Mouse (Mus musculus) embryonic facial prominence, embryonic 15.5 days (tissue): ENCODE measurements around the gene Tert. TPM values are rescaled to one million over a fixed set of nuclear protein-coding genes. Genes with fewer than 3 reads are reported as not detected.

Experiments used
- ATAC-seq: fragments of 200-750 bp; cut with Nextera tagmentation; 2 replicates; pipeline ENCODE4 v1.8.0; 2017; ENCODE audit warnings: low read depth, moderate TSS enrichment; ENCODE audit not compliant: insufficient number of reproducible peaks, low FRiP score, low TSS enrichment
- H3K27ac ChIP-seq: fragments of 300-500 bp; sonication (generic); replicated peaks from 2 replicates; pipeline ENCODE4 v1.5.1; 2015; ENCODE audit warnings: mild to moderate bottlenecking, inconsistent platforms
- H3K27me3 ChIP-seq: fragments of 300-500 bp; sonication (generic); 2 replicates; pipeline ENCODE4 v1.6.1; 2015; ENCODE audit warnings: inconsistent platforms
- H3K36me3 ChIP-seq: fragments of 300-500 bp; sonication (generic); 2 replicates; pipeline ENCODE4 v1.6.1; 2015; ENCODE audit warnings: mild to moderate bottlenecking, inconsistent platforms
- H3K4me1 ChIP-seq: fragments of 300-500 bp; sonication (generic); 2 replicates; pipeline ENCODE4 v1.6.1; 2015; ENCODE audit warnings: inconsistent platforms
- H3K4me2 ChIP-seq: fragments of 300-500 bp; sonication (generic); replicated peaks from 2 replicates; pipeline ENCODE4 v1.6.1; 2015; ENCODE audit warnings: mild to moderate bottlenecking, inconsistent platforms
- H3K4me3 ChIP-seq: fragments of 300-500 bp; sonication (generic); replicated peaks from 2 replicates; pipeline ENCODE4 v1.5.1; 2015; ENCODE audit warnings: mild to moderate bottlenecking, inconsistent platforms
- H3K9ac ChIP-seq: fragments of 300-500 bp; sonication (generic); 2 replicates; pipeline ENCODE4 v1.6.1; 2015; ENCODE audit warnings: inconsistent platforms
- H3K9me3 ChIP-seq: fragments of 300-500 bp; sonication (generic); replicated peaks from 2 replicates; pipeline ENCODE4 v1.6.1; 2016; ENCODE audit warnings: inconsistent platforms
- WGBS: fragments of 180-500 bp; shearing (Covaris S2); methylation state at CpG from one replicate; pipeline ENCODE4 v1.1.7; 2015; 5-methylcytosine and 5-hydroxymethylcytosine counted together
- polyA plus RNA-seq: library from polyadenylated mRNA; unstranded; fragments of >200 nt; fragmentation: Nextera tagmentation; extraction: Ambion mirVana; gene quantifications from 2 replicates; pipeline ENCODE4 v1.2.1, GENCODE M21; 2015

The Tert gene
- polyA plus RNA-seq, 1 experiment from 2014 or later = 4.9 TPM

DNA sequence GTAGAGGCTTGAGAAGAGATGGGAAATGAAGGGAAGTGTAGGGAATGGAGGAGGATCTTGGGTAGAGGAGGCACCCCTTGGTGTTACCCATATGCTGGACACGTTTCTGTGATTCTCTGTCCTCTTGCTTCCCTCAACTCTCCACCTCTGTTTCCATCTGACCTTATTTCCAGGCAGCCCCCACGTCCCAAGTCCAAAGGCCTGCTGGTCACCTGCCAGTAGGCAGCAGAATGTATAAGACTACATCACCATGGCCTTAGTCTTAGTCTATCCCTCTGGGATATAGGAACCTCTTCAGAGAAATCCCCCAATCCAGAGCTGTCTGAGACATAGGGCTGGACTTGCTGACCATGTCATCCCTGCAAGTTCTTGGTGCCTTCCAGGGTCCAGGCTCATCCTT lies 52.6 kb downstream of the Tert start:
- Histone ChIP-seq H3K36me3 (no peaks in the 10 kb centered on the region), H3K27me3 (no peaks in the 10 kb centered on the region), H3K27ac (no peak overlapping the region), H3K4me1 (no peaks in the 10 kb centered on the region), H3K4me3 (no peak overlapping the region), H3K9me3 (no peaks in the 10 kb centered on the region), H3K4me2 (no peak overlapping the region), H3K9ac (no peak overlapping the region)
- no peak for ATAC-seq
- 51% methylated on average over 2 of the region's 2 CpGs for WGBS

DNA sequence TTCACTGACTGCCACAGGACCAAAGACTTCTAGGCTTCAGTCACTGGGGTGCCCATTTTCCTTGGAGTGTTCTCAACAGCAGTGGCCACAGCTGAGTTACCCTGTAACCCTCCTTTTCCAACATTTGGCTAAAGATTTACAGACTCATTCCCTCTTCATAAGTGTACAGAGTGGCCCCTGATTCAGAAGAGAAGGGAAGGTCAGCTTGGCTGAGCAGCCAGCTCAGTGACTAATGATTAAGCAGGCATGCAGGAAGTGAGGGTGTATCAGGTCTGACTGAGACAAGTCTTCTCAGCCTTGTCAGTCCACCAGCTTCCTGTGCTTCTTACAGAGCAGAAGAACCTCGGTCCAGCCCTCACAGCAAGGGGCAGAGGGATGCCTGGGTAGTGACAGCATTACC lies 53.7 kb downstream of the Tert start:
- Histone ChIP-seq H3K4me3 (no peak overlapping the region), H3K4me2 (no peak overlapping the region), H3K9me3 (no peaks in the 10 kb centered on the region), H3K27me3 (no peaks in the 10 kb centered on the region), H3K9ac (no peak overlapping the region), H3K4me1 (no peaks in the 10 kb centered on the region), H3K27ac (no peak overlapping the region), H3K36me3 (no peaks in the 10 kb centered on the region)
- 46% methylated on average over 1 of the region's 1 CpGs for WGBS
- no peak for ATAC-seq

DNA sequence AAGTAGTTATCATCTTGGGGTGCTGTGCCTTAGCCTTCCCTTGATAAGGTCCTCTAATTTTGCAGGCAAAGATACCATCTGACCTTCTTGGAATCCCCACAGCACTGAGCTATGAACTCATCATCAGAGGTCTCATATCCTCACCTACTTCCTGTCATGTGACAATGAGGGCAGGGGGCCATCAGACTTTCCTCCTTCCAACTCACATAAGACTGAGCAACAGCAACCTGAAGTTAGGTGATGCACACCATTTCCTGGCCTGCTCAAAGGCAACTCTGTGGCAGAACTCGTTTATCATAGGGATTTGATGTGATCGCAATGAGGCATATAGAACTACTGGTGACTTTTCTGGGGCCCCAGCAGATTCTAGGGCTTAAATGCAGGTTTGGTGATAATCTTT lies 55.5 kb downstream of the Tert start:
- ATAC-seq = no peak
- no peak overlapping the region for H3K9ac ChIP-seq
- H3K27ac ChIP-seq = no peak overlapping the region
- H3K9me3 ChIP-seq = no peaks in the 10 kb centered on the region
- H3K36me3 ChIP-seq = no peaks in the 10 kb centered on the region
- no peaks in the 10 kb centered on the region for H3K4me1 ChIP-seq
- WGBS = 94% methylated on average over 2 of the region's 2 CpGs
- H3K4me3 ChIP-seq = no peak overlapping the region
- no peaks in the 10 kb centered on the region for H3K27me3 ChIP-seq
- no peak overlapping the region for H3K4me2 ChIP-seq

DNA sequence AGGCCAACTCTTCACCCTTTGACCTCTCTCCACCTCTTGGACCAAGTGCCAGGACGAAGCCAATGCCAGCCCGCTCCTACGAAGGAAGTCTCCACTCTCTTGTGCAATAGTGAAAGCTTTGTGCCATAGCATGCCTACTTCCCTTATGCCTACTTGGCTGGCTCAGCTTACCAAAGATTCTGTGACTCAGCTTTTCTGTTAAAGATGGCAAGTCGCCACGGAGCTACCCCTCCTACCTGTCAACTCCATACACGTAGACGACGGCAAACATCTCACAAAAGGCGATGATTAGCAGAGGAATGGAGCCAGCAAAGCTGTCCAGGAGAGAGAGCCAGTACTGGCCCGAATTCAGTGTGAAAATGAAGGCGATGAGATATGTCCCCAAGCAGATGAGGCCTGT lies 57.0 kb downstream of the Tert start:
- no peak for ATAC-seq
- Histone ChIP-seq H3K27me3 (no peaks in the 10 kb centered on the region), H3K9me3 (no peaks in the 10 kb centered on the region), H3K4me1 (no peaks in the 10 kb centered on the region), H3K9ac (no peak overlapping the region), H3K36me3 (no peaks in the 10 kb centered on the region), H3K4me3 (no peak overlapping the region), H3K27ac (no peak overlapping the region), H3K4me2 (no peak overlapping the region)
- 77% methylated on average over 11 of the region's 11 CpGs for WGBS

DNA sequence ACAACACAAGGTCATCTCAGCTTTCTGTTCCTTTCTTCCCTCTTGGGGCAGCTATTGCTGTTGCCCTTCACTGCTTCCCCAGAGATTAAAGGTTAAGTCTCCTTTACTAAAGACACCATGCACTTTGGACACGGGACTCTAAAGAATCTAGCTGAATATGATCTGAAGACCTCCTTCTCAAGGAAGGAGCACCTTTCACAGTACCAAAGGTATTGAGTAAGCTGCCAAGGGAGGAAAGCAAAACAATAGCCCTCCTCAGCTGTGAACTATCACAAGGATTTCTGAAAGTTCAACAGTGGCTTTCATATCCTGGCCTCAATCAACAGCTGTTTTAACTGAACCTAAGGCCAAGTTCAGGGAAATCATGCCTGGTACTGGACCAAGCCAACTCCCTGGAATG lies 57.7 kb downstream of the Tert start:
- no peaks in the 10 kb centered on the region for H3K27me3 ChIP-seq
- H3K4me3 ChIP-seq = no peak overlapping the region
- ATAC-seq = no peak
- H3K4me1 ChIP-seq = no peaks in the 10 kb centered on the region
- WGBS = 52% methylated on average over 1 of the region's 1 CpGs
- H3K36me3 ChIP-seq = no peaks in the 10 kb centered on the region
- H3K9me3 ChIP-seq = no peaks in the 10 kb centered on the region
- no peak overlapping the region for H3K27ac ChIP-seq
- no peak overlapping the region for H3K9ac ChIP-seq
- H3K4me2 ChIP-seq = no peak overlapping the region

DNA sequence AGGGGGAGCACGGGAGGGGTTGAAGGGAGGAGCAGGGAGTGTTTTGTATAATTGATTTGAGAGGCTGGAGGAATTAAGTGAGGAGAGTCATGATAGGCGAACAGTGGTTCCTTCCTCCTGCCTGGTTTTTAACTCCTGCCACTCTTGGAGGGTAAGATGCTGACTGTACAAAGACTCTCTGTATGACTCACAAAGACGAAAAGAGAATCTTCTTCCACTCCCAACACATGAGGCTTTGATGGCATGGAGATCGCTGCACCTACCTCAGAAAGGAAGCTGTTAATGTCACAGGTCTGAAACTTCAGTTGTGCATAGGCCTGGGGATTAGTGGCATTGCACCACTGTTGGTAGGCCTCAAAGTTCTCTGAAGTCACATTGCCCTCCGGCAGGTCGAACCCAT lies 58.8 kb downstream of the Tert start:
- Histone ChIP-seq H3K9me3 (no peaks in the 10 kb centered on the region), H3K4me2 (no peak overlapping the region), H3K27ac (no peak overlapping the region), H3K4me1 (no peaks in the 10 kb centered on the region), H3K36me3 (no peaks in the 10 kb centered on the region), H3K9ac (no peak overlapping the region), H3K27me3 (no peaks in the 10 kb centered on the region), H3K4me3 (no peak overlapping the region)
- no peak for ATAC-seq
- WGBS = 74% methylated on average over 6 of the region's 6 CpGs

DNA sequence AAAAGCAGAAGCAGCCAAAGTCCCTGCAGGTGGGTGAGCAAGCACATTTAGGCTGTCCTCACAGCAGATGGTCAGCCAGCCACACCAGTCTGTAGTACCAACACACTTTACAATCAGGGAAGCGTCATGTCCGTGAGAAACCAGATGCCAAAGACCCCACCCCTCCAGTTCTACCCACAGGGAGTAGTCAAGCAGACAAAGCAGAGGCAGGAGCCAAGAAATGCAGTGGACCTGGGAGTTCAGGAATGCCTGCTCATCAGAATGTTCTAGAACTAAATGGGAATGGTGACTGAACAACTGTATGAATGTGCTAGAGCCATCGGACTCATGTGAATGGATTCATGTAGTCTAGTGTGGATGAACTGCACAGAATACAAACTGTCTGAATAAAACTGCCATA lies 60.9 kb downstream of the Tert start:
- no peak overlapping the region for H3K4me2 ChIP-seq
- no peaks in the 10 kb centered on the region for H3K27me3 ChIP-seq
- H3K36me3 ChIP-seq = no peaks in the 10 kb centered on the region
- H3K9me3 ChIP-seq = no peaks in the 10 kb centered on the region
- H3K4me1 ChIP-seq = no peaks in the 10 kb centered on the region
- ATAC-seq = no peak
- H3K9ac ChIP-seq = no peak overlapping the region
- H3K27ac ChIP-seq = no peak overlapping the region
- WGBS = 70% methylated on average over 3 of the region's 3 CpGs
- no peak overlapping the region for H3K4me3 ChIP-seq

DNA sequence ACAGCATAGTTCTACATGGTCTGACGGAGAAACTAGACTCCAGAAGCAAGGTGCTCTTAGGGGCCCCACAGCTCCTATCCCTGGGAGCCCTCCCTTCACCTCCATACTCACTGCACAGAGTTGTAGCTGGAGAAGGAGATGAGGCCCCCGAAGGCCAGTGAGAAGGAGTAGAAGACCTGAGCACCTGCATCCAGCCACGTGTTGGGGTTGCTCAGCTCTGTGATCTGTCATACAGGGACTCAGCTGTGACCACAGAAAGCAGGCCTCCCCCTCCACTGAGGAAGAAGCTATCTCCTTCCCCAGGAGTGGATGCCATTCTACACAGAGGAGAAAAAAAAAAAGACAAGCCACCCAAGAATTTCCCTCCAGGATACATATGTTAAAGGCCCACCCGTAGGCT lies 62.2 kb downstream of the Tert start:
- WGBS = 76% methylated on average over 4 of the region's 4 CpGs
- ATAC-seq = no peak
- H3K4me2 ChIP-seq = no peak overlapping the region
- H3K4me1 ChIP-seq = no peaks in the 10 kb centered on the region
- no peak overlapping the region for H3K27ac ChIP-seq
- H3K4me3 ChIP-seq = no peak overlapping the region
- H3K9me3 ChIP-seq = no peaks in the 10 kb centered on the region
- no peak overlapping the region for H3K9ac ChIP-seq
- no peaks in the 10 kb centered on the region for H3K36me3 ChIP-seq
- H3K27me3 ChIP-seq = no peaks in the 10 kb centered on the region

DNA sequence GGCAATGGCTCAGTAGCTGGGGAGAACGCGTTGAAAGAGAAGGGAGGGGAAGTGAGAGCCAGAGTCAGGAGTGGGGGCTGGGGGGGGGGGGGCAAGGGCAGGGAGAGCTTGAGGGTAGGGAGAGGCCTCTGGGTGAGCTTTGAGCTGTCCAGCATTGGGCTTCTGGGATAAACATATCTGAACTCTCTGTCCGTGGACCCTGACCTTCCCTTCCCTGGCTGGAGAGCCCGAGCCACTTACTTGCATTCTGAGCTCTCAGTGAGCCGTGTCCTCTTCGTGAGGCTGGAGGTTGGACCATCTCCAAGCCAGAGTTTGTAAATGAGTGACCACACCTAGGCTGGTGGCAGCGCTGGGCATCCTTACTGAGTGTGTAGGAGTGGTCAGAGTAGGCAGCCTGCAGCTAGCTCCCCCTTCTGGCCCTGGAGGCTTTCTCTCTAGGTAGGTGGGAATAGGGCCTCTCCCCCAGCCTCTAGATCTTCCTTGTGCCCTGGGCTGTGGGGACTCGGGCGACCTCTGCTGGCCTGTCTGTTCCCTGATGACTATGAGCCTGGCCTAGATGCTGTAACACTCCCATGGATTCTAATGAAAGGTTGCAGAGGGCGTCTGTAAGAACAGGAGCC lies 65.6 kb downstream of the Tert start:
- Histone ChIP-seq H3K4me2 (no peak overlapping the region), H3K4me3 (no peak overlapping the region), H3K4me1 (no peaks in the 10 kb centered on the region), H3K27ac (no peak overlapping the region), H3K27me3 (no peaks in the 10 kb centered on the region), H3K9ac (no peak overlapping the region), H3K36me3 (no peaks in the 10 kb centered on the region), H3K9me3 (no peaks in the 10 kb centered on the region)
- peak; percentile 63; the same call in 1 of the 2 replicates for ATAC-seq
- WGBS = 35% methylated on average over 10 of the region's 10 CpGs

DNA sequence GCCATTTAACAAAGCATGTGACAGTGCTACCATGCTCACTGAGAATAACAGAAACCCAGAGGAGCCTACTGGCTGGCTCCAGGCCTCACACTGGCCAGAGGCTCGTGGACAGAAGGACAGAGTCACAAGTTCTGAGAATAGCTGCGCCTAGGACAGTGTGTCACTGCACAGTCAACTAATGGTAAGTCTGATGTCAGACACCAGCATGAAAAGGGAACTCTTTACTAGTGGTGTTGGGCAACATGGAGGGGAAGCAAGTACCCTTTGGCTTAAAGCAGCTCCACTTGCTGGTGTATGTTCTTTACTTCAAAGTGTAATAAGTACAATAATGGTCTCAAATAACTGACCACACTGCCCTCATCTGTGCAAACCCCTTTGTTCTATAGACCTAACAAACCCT lies 66.6 kb downstream of the Tert start:
- H3K27me3 ChIP-seq = no peaks in the 10 kb centered on the region
- H3K27ac ChIP-seq = no peak overlapping the region
- H3K9ac ChIP-seq = no peak overlapping the region
- no peak overlapping the region for H3K4me3 ChIP-seq
- H3K9me3 ChIP-seq = no peaks in the 10 kb centered on the region
- no peaks in the 10 kb centered on the region for H3K36me3 ChIP-seq
- ATAC-seq = no peak
- 65% methylated on average over 2 of the region's 2 CpGs for WGBS
- H3K4me1 ChIP-seq = no peaks in the 10 kb centered on the region
- H3K4me2 ChIP-seq = no peak overlapping the region

DNA sequence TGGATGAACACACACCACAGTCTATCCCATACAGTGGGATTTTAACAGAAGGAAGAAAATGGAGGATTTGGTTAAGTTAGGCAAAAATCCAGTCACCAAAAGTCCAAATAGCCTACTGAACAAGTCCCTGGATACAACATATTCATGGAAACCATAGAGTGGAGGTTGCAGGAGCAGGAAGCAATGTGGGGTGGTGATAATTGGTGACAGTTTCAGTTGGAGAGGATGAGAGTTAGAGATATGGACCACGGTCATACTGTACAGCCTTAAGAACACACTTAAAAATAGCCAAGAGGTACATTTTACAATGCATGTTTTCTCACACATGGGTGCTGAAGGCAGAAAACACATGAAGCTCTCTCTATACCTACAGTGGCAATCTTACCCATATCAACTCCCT lies 68.3 kb downstream of the Tert start:
- no peak for ATAC-seq
- no peak overlapping the region for H3K4me2 ChIP-seq

DNA sequence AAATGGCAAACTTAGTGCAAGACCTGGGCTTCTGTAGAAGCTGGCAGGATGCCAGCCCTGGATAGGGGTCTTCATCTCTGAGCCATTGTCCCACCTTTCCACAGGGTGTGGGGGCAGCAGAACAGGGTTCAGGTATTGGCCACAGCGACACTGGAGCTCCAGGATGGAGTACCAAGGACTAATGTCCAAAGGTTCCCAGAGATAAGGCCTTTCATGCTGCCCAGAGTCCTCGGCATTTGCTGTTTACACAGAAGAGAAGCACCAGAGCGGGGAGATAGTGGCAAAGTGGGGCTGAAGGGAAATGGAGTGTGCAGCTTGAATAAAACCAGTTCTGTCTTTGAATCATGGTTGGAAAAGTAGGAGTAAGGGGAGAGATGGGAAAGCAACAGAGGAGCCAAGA lies 69.8 kb downstream of the Tert start:
- 91% methylated on average over 3 of the region's 3 CpGs for WGBS
- H3K9ac ChIP-seq = no peak overlapping the region
- H3K27me3 ChIP-seq = no peaks in the 10 kb centered on the region
- no peaks in the 10 kb centered on the region for H3K4me1 ChIP-seq
- no peak for ATAC-seq
- no peak overlapping the region for H3K27ac ChIP-seq
- no peaks in the 10 kb centered on the region for H3K9me3 ChIP-seq
- H3K36me3 ChIP-seq = no peaks in the 10 kb centered on the region
- no peak overlapping the region for H3K4me2 ChIP-seq
- H3K4me3 ChIP-seq = no peak overlapping the region

More for the DNA sequence above, 68.3 kb downstream of the Tert start:
- Histone ChIP-seq H3K9ac (no peak overlapping the region), H3K36me3 (no peaks in the 10 kb centered on the region), H3K27me3 (no peaks in the 10 kb centered on the region), H3K4me3 (no peak overlapping the region), H3K9me3 (no peaks in the 10 kb centered on the region), H3K27ac (no peak overlapping the region), H3K4me1 (no peaks in the 10 kb centered on the region)
- WGBS = 88% methylated on average over 1 of the region's 1 CpGs
